Mouse (Mus musculus) forebrain, embryonic 14.5 days (tissue): Measurements from ENCODE around the gene Sdk2. TPM values are rescaled to one million over a fixed set of nuclear protein-coding genes. Genes with fewer than 3 reads are reported as not detected.
A peak's percentile ranks its signal among the peaks of the same experiment; 100 is the strongest.

Experiments
- ATAC-seq: fragments of 200-750 bp; cut with Nextera tagmentation; 2 replicates; pipeline ENCODE4 v1.8.0; 2017; ENCODE audit warnings: mild to moderate bottlenecking, moderate library complexity
- DNase-seq: peaks from one replicate; pipeline ENCODE4 v3.0.0-alpha.2; 2015; ENCODE audit warnings: low spot score
- H3K27ac ChIP-seq: fragments of 300-500 bp; sonication (generic); 2 replicates; pipeline ENCODE4 v1.5.1; 2014; ENCODE audit warnings: low read depth, mild to moderate bottlenecking, control low read depth, low read length, moderate library complexity
- H3K27me3 ChIP-seq: fragments of 300-500 bp; sonication (generic); replicated peaks from 2 replicates; pipeline ENCODE4 v1.6.1; 2014; ENCODE audit warnings: low read length, control low read depth, mixed read lengths; ENCODE audit not compliant: control insufficient read depth, insufficient read depth
- H3K36me3 ChIP-seq: fragments of 300-500 bp; sonication (generic); 2 replicates; pipeline ENCODE4 v1.6.1; 2014; ENCODE audit warnings: low read length, control low read depth; ENCODE audit not compliant: control insufficient read depth, insufficient read depth
- H3K4me1 ChIP-seq: fragments of 300-500 bp; sonication (generic); 2 replicates; pipeline ENCODE4 v1.6.1; 2014; ENCODE audit warnings: antibody characterized with exemption, low read length, control low read depth; ENCODE audit not compliant: control insufficient read depth, insufficient read depth
- H3K4me2 ChIP-seq: fragments of 300-500 bp; sonication (generic); 2 replicates; pipeline ENCODE4 v1.6.1; 2014; ENCODE audit warnings: mild to moderate bottlenecking, control low read depth, low read length
- H3K4me3 ChIP-seq: fragments of 300-500 bp; sonication (generic); 2 replicates; pipeline ENCODE4 v1.5.1; 2014; ENCODE audit warnings: low read depth, low read length, control low read depth
- H3K9ac ChIP-seq: fragments of 300-500 bp; sonication (generic); 2 replicates; pipeline ENCODE4 v1.6.1; 2014; ENCODE audit warnings: mild to moderate bottlenecking, low read length, control low read depth, moderate library complexity
- H3K9me3 ChIP-seq: fragments of 300-500 bp; sonication (generic); replicated peaks from 2 replicates; pipeline ENCODE4 v1.6.1; 2016; ENCODE audit warnings: low read length, control low read depth, mixed read lengths; ENCODE audit not compliant: control insufficient read depth
- WGBS: fragments of 180-500 bp; shearing (Covaris S2); extraction: QIAGEN DNeasy Blood & Tissue Kit; methylation state at CpG from one replicate; pipeline ENCODE4 v1.1.7; 2014; 5-methylcytosine and 5-hydroxymethylcytosine counted together
- polyA plus RNA-seq: library from polyadenylated mRNA; unstranded; fragments of >200 nt; fragmentation: Nextera tagmentation; extraction: Ambion mirVana; gene quantifications from 2 replicates; pipeline ENCODE4 v1.2.1, GENCODE M21; 2014

Gene Sdk2
- polyA plus RNA-seq, 1 experiment from 2014 or later, result 1.1 TPM

DNA sequence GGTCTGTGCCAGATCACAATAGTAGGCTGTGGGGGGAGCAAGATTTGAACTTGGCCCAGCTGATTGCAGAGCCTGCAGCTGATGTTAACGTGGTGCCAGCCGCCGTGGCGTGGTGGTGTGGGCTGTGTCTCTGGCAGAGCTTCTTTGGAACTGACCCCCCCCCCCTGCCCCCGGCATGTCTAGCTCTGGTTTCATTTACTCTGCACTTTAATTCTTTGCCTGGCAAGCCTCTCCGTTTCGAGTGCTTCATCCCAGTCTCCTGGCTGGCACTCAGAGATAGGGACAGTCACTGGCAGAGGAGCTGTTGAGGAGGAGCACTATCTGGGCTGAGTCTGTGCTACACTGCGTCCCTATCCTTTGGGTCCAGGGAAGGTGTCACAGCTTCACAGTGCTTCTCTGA lies 75.0 kb downstream of the Sdk2 start:
- WGBS, result 62% methylated on average over 8 of the region's 8 CpGs
- no peak overlapping the region for H3K4me2 ChIP-seq
- H3K4me3 ChIP-seq, result no peak overlapping the region
- ATAC-seq (no peak), DNase-seq (no peak)
- H3K27ac ChIP-seq, result no peak overlapping the region
- H3K9me3 ChIP-seq, result no peaks in the 10 kb centered on the region
- H3K4me1 ChIP-seq, result peaks cover 16% of the 10 kb centered on the region
- no peaks in the 10 kb centered on the region for H3K27me3 ChIP-seq
- no peaks in the 10 kb centered on the region for H3K36me3 ChIP-seq
- no peak overlapping the region for H3K9ac ChIP-seq

DNA sequence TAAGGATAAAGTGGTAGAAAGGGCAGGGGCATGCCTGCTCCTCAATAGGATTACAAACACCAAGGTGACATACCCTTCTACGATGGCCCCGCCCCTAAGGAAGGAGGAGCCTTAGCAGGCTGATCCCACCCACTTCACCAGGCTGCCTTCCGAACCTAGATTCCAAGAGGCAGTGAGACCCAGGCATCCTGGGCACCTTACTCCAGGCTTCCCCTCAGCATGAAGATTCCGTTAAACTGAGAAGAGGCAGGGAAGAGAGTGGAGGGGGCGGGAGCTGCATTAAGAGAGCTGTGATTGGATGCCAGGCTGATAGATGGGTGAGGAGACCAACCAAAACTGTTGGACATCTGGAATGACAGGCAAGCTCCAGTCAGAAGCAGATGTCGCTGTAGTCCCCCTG lies 76.4 kb downstream of the Sdk2 start:
- Histone ChIP-seq H3K4me2 (peak overlapping the region; percentile 34), H3K27ac (no peak overlapping the region), H3K9ac (no peak overlapping the region), H3K4me3 (peak overlapping the region; percentile 12; the same call in 1 of the 2 replicates), H3K36me3 (no peaks in the 10 kb centered on the region), H3K4me1 (peaks cover 25% of the 10 kb centered on the region), H3K27me3 (no peaks in the 10 kb centered on the region), H3K9me3 (no peaks in the 10 kb centered on the region)
- ATAC-seq (peak; percentile 85), DNase-seq (peak; percentile 81)
- WGBS, result 3% methylated on average over 6 of the region's 6 CpGs

GRCm38 (mm10) chr11:113990065-113990464 lies 76.8 kb downstream of the Sdk2 start:
- Histone ChIP-seq H3K9me3 (no peaks in the 10 kb centered on the region), H3K36me3 (no peaks in the 10 kb centered on the region), H3K4me1 (peaks cover 27% of the 10 kb centered on the region), H3K27me3 (no peaks in the 10 kb centered on the region), H3K4me3 (peak overlapping the region; percentile 12; the same call in 1 of the 2 replicates), H3K9ac (no peak overlapping the region), H3K4me2 (peak overlapping the region; percentile 34), H3K27ac (no peak overlapping the region; the same call in 1 of the 2 replicates)
- ATAC-seq (peak; percentile 2; the same call in 1 of the 2 replicates), DNase-seq (peak; percentile 25)
- WGBS, result 28% methylated on average over 4 of the region's 4 CpGs

DNA sequence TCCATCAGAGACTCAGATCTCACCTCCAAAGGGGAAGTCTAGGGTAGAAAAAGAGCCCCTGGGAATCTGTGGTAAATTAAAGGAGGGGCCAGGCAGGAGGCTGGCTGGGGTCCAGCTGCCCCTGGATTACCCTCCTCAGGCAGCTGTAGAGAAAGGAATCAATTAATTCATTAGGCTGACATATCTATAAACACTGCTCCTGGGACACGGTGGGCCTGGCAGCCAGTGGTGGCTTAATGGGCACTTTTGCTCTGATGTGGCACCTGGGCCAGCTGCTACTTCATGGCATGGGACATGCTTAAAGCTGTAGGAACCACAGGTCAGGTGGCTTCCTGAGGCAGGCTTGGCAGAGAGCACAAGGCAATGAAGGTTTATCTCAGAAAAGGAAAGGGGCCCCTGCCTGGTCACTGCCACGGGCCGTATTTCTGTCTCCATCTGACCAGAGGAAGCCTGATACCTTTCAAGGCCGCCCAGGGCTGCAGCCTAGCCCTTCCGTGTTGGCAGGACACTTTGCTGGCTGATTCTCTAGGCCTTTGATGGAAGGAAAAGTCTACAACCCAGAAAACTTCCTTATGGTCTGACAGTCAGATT lies 80.9 kb downstream of the Sdk2 start:
- Histone ChIP-seq H3K4me3 (no peak overlapping the region), H3K27ac (no peak overlapping the region), H3K4me2 (no peak overlapping the region), H3K36me3 (no peaks in the 10 kb centered on the region), H3K27me3 (no peaks in the 10 kb centered on the region), H3K9ac (no peak overlapping the region), H3K4me1 (peaks cover 38% of the 10 kb centered on the region), H3K9me3 (no peaks in the 10 kb centered on the region)
- DNase-seq (peak; percentile 63), ATAC-seq (no peak)
- WGBS, result 28% methylated on average over 5 of the region's 5 CpGs

GRCm38 (mm10) chr11:113981732-113982503 lies 84.9 kb downstream of the Sdk2 start:
- Histone ChIP-seq H3K4me3 (no peak overlapping the region), H3K27ac (peak overlapping the region; percentile 67), H3K9ac (no peak overlapping the region), H3K36me3 (no peaks in the 10 kb centered on the region), H3K4me1 (peaks cover 35% of the 10 kb centered on the region), H3K27me3 (no peaks in the 10 kb centered on the region), H3K4me2 (peak overlapping the region; percentile 26; the same call in 1 of the 2 replicates), H3K9me3 (no peaks in the 10 kb centered on the region)
- DNase-seq (peak; percentile 94), ATAC-seq (peak; percentile 89)
- 5% methylated on average over 7 of the region's 7 CpGs for WGBS

DNA sequence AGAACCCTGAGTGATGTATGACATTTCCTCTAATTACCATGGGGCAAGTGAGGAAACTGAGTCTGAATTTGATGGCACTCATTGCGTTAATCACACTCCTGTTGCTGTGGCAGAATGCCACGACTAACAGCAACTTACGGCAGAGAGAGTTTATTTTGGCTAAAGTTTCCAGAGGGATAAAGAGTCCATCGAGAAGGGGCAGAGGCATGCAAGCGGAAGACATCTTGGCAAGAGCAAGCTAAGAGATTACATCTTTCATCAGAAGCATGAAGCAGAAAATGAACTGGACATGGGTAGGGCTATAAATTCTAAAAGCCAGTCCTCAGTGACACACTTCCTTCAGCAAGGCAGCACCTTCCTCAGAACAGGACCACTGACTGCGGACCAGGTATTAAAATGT lies 85.8 kb downstream of the Sdk2 start:
- DNase-seq (peak; percentile 60), ATAC-seq (no peak)
- H3K27ac ChIP-seq, result peak overlapping the region; percentile 67
- WGBS, result 31% methylated on average over 6 of the region's 6 CpGs
- H3K4me1 ChIP-seq, result peaks cover 33% of the 10 kb centered on the region
- H3K27me3 ChIP-seq, result no peaks in the 10 kb centered on the region
- H3K36me3 ChIP-seq, result no peaks in the 10 kb centered on the region
- H3K9ac ChIP-seq, result no peak overlapping the region
- H3K9me3 ChIP-seq, result no peaks in the 10 kb centered on the region
- no peak overlapping the region for H3K4me2 ChIP-seq
- H3K4me3 ChIP-seq, result no peak overlapping the region

- Histone ChIP-seq H3K9ac (no peak overlapping the region), H3K4me2 (no peak overlapping the region)
Observed at GRCm38 (mm10) chr11:113978318-113978717, 88.5 kb downstream of the Sdk2 start.

GRCm38 (mm10) chr11:113975667-113975970 lies 91.2 kb downstream of the Sdk2 start:
- ATAC-seq, result no peak
- no peaks in the 10 kb centered on the region for H3K9me3 ChIP-seq
- H3K4me2 ChIP-seq, result no peak overlapping the region
- no peak overlapping the region for H3K9ac ChIP-seq
- H3K27ac ChIP-seq, result no peak overlapping the region
- WGBS, result 56% methylated on average over 3 of the region's 3 CpGs
- H3K4me1 ChIP-seq, result peaks cover 19% of the 10 kb centered on the region
- no peaks in the 10 kb centered on the region for H3K36me3 ChIP-seq
- no peak overlapping the region for H3K4me3 ChIP-seq
- DNase-seq, result no peak
- no peaks in the 10 kb centered on the region for H3K27me3 ChIP-seq

More at GRCm38 (mm10) chr11:113978318-113978717, 88.5 kb downstream of the Sdk2 start:
- H3K4me3 ChIP-seq, result no peak overlapping the region
- no peaks in the 10 kb centered on the region for H3K36me3 ChIP-seq
- no peaks in the 10 kb centered on the region for H3K9me3 ChIP-seq
- peaks cover 30% of the 10 kb centered on the region for H3K4me1 ChIP-seq
- no peak overlapping the region for H3K27ac ChIP-seq
- no peak for DNase-seq
- 98% methylated on average over 12 of the region's 12 CpGs for WGBS
- H3K27me3 ChIP-seq, result no peaks in the 10 kb centered on the region
- ATAC-seq, result no peak
